Mouse (Mus musculus) left cerebral cortex, postnatal 4 days (tissue): Measurements from ENCODE around the gene Thap11. TPM values are rescaled to one million over a fixed set of nuclear protein-coding genes. Genes with fewer than 3 reads are reported as not detected.

ENCODE experiments used
- DNase-seq: peaks from one replicate; pipeline ENCODE4 v3.0.0-alpha.2; 2022
- intact Hi-C: fragments of 180-260 bp; cut with DNase I; formaldehyde crosslinking; loops from one replicate; pipeline ENCODE4 v1.15.1; 2025
- total RNA-seq, 2 experiments: library from RNA; stranded (reverse); gene quantifications; 2 replicates each; pipeline ENCODE4 v1.2.3; 2021

Gene Thap11
- total RNA-seq, 2 experiments from 2014 or later, result 32.7 to 35.3 TPM

DNA sequence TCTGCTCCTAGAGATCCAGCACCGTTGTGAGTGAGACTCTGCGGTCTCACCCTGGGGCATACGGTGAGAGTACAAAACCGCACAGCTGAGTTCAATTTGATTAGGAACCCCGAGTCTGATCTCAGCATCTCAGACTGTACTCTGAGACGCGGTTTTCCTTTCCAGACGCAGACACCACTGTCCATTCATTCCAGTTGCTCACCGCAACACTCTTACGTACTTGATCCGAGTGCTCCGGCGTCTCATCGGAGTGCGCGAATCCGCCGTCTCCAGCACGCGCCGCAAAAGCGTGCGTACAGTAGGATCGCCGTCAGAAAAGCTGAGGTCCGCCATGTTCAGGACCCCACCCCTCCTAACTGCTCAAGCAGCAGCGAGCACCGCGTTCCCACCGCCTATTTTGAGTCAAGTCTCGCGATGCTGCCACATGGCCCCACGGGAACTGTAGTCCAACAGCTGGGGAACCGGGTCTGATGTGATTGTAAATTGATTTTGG, 3.2 kb upstream of the Thap11 start:
- DNase-seq, result peak; percentile 95
- intact Hi-C loops, result no loop called here

DNA sequence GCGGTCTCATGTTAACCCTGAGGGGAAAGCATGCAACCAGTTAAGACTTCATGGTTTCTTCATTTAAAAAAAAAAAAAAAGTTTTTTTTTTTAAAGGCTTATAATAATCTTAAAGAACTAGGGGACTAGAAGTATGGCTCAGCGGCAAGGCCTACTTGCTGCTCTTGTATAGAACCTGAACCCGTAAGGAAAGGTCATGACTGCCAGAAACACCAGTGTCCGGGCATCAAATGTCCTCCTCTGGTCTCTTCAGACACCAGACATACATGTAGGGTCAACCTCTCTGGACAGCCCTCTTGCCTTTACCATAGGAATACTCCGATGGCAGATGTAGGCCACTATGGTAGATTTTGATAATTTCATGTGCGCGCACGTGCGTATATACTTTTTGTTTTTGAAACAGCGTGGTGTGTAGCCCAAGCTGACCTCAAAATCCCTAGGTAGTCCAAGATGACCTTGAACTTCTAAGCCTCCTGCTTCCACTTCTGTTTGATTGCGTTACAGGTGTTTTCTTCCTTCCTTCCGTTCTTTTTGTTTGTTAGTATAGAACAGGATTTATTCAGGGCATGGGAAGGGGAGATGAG, 2.7 kb upstream of the Thap11 start:
- intact Hi-C loops, result no loop called here
- DNase-seq, result no peak

DNA sequence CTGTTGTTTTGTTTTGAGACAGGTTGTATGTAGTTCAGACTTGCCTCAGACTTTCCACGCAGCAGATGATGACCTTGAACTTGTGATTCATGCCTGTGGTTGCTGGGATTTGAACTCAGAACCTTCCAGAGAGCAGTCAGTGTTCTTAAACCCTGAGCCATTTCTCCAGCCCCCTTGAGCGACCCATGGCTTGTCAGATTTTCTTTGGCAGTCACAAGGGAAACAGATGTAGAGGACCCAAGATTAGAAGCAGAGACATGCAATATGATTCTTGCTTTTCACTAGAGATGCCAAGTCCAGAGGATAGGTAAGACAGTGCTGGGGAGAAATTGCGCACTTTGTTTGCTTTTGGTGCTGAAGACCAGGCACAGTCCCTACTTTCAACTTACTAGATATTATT, 1.8 kb upstream of the Thap11 start, which contains the start of gene Cenpt:
TSS of gene Cenpt (minus strand) at position 101 of the 400 bp plus-strand sequence.
- no peak for DNase-seq
- intact Hi-C loops, result no loop called here

DNA sequence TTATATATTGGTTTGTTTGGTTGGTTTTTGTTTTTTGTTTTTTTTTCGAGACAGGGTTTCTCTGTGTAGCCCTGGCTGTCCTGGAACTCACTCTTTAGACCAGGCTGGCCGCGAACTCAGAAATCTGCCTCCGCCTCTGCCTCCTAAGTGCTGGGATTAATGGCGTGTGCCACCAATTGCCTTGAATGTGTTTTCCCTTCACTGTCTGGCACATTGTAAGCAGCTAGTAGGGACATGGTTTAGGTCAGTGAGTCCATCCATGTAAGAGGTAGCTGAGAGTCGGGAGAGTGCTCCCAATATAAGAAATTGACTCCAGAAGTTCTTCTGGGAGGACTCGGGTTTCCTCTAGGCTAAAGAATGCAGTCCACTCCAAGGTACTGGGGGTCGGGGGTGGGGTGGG, 629 bp upstream of the Thap11 start:
- intact Hi-C loops, result no loop called here
- DNase-seq, result no peak

DNA sequence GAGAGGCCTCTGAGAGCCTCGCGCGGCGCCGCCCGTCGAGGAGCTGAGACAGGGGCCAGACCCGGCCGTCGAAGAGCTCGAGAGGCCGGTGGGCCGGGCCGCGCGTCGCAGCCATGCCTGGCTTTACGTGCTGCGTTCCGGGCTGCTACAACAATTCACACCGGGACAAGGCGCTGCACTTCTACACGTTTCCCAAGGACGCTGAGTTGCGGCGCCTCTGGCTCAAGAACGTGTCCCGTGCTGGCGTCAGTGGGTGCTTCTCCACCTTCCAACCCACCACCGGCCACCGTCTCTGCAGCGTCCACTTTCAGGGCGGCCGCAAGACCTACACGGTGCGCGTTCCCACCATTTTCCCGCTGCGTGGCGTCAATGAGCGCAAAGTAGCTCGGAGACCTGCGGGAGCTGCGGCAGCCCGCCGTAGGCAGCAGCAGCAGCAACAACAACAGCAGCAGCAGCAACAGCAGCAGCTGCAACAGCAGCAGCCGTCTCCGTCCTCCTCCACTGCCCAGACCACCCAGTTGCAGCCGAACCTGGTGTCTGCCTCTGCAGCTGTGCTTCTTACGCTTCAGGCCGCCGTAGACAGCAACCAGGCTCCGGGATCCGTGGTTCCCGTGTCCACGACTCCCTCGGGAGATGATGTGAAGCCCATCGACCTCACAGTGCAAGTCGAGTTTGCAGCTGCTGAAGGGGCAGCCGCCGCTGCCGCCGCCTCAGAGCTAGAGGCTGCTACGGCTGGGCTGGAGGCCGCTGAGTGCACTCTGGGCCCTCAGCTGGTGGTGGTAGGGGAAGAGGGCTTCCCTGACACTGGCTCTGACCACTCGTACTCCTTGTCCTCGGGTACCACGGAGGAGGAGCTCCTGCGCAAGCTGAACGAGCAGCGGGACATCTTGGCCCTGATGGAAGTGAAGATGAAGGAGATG, 576 bp downstream of the Thap11 start:
- peak; percentile 39 for DNase-seq
- intact Hi-C loops, result no loop called here

DNA sequence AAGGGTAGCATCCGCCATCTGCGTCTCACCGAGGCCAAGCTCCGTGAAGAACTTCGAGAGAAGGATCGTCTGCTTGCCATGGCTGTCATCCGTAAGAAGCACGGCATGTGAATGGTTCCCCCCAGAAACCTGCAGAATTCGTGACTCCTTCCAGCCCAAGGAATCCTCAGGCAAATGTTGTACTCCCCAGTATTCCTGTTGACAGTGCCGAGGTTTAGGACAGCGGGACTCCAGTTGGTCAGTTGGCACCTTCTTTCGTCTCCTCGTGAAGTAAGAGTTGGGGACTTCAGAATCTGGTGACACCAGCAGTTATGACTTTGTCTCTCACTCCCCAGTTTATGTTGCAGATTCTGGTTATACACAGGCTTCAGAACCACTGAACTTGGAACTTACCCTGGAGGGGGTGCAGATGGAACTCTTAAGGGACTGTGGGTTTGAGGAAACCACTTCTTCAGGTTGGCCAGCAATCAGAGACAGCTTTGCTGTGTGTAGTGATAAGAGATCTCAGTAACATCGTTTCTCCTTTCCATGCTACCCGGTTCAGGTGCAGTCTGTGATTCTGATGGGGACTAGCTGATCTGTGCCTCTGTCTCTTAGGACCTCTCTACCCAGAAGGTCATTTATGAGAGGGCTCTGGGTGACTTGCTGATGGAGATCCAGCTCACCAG, 1.4 kb downstream of the Thap11 start:
- intact Hi-C loops, result no loop called here
- no peak for DNase-seq

DNA sequence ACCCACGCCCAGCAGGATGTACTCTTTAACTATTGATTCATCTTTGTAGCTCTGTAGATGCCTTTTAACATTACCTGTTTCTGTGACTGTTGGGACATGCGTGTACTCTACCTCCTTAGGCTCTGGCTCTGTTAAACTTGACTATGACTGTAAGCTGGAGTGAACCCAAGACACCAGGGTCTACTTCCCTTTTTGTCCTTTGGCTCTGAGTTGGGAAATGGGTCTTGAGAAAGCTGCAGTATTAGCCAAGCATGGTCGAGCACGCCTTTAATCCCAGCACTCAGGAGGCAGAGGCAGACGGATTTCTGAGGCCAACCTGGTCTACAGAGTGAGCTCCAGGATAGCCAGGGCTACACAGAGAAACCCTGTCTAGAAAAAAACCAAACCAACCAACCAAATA, 3.6 kb downstream of the Thap11 start:
- intact Hi-C loops, result no loop called here
- DNase-seq, result no peak

DNA sequence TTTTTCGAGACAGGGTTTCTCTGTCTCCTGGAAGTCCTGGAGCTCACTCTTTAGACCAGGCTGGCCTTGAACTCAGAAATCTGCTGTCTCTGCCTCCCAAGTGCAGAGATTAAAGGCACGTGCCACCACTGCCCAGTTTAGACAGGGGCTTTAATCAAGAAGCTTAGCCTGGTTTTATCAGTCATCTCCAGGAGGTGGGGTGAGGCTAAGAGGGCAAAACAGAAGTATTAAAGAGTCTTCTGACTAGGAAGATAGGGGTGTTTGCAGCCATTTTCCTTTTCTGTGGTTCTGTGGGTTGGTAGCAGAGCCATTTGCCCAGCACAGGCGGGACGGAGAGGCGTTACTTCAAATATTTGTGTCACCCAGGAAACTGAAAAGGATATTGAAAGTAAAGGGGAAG, 4.4 kb downstream of the Thap11 start:
- intact Hi-C loops, result no loop called here
- no peak for DNase-seq

DNA sequence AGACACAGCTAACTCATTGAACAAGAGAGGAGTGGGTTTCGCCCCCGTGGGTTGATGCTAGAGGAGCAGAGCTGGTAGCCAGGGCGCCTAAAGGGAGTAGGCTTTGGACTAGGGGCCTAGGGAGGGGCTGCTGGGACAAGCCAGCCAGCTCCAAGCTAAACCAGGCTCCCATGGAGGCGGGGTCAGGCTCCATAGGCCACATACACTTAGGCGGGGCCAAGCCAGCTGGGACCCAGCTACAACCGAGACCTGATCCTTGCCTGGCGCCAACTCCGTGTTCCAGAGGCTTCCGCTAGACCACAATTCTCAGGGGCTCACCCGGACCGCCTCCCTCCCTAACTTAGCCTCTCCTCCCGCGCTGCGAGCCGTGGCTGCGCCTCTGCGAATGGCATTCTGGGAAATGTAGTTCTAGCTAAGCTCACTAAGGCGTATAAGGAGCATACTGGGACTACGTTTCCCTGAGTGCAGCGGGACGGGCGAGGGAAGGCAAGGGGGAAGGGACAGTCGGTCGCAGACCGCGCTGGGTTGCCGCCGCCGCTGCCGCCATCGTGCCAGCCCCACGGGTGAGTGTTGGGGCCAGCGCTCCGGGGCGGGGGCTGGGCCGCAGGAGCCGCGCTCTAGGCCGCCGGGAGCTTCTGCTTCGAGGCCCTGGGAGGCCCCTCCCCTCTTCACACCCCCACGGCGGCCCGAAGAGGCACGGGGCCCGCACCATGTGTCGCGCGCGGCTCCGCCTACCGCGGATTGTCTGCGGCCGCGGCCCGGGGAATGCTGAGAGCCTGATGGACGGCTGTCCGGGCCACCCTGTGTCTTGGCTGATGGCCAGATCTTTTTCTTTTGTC, 5.4 kb downstream of the Thap11 start, which contains the start of gene Nutf2:
TSS of gene Nutf2 (plus strand) at position 438 of the 839 bp plus-strand sequence.
- DNase-seq, result peak; percentile 97
- intact Hi-C loops, result no loop called here

DNA sequence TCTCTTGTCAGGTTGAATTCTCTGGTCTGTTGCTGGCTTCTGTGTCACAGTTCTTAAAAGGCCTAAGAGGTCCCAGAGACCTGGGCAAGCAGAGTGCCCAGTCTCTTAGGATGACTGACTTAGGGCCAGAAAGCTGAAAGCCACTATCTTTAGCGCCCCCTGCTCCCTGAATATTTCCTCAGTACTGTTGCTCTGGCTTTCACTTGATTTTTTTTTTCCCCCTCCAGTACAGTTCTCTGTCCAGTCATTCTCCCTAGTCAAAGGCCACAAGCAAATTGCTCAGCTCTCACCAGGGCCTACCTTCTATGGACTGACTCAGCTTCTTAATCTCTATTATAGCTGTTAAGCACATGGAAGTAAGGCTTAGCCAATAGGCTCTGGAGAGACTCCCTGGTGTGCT, 7.0 kb downstream of the Thap11 start:
- DNase-seq, result no peak
- intact Hi-C loops, result no loop called here

DNA sequence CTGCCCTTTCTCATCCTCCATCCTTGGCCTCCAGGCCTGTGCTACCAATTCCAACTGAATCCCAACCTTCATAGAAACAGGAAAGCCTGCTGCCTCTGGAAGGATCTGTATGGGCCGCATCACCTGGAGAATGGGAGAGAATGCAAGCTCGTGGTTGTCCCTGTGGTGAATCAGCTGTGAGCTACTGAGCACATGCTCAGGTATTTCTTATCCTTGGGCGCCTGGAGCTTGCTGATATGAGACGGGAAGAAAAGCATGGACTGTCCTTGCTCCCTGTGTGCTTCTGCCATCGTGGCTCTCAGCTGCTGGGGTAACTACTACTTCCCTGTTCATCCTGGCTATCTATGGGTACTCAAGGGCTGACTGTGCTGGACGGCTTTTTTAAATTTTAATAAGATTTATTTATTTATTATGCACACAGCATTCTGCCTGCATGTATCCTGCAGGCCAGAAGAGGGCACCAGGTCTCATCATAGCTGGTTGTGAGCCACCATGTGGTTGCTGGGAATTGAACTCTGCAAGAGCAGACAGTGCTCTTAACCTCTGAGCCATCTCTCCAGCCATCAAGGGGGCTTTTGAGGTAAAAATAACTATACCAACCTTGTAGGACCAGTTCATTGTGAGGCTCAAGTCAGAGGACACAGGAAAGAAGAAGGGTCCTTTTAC, 11.6 kb downstream of the Thap11 start:
- DNase-seq, result no peak
- intact Hi-C loops, result no loop called here

DNA sequence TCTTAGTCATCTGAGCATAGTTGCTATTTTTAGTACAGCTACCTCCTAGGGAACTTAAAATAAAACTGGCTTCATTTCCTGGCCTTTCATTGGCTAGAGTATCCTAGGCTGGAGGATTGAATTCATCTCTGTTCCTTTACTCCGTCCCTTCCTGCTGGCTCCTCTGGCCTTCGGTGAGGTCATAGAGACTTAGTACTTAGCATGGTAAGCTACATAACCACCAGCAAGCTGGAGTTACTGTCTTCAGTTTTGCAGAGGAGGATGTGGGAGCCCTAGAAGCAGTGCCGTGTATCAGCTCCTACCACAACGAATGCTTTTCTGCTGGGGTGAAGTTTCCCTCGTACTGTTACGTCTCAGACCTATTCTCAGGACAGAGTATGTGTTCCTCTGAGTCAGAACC, 19.4 kb downstream of the Thap11 start:
- intact Hi-C loops, result no loop called here
- no peak for DNase-seq

DNA sequence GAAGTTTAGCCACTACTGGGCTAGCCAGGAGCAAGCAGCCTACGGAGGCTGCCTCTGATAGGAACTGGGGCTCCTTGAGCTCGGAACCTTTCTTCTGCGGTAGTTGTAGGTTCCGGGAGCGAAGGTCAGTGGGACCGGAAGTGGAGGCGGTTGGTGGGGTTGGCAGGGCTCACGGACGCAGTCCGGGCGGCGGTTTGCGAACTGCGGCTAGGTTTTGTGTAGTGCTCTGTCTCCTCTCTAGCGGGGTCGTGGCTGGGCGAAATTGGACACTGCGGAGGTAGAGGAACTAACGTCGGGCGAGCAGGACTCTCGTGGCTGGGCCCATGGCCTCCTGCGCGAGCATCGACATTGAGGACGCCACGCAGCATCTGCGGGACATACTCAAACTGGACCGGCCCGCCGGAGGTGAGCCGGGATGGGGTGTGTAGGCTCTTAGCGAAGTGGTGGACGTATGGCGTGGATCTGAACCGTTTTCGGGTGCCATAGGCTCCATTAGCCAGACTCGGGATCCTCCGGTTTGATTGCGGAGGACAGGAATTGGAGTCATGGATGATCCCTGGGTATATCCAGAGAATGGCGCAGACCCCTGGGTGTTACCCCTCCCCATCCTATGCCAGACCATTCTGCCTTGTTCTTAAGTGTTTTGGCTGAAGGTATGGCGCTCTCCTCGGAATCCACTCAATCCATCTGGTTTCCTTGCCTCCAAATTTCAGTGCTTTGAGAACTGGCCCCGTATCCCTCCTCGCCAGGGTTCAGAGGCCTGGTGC, 26.0 kb downstream of the Thap11 start, which contains the start of gene Edc4:
TSS of gene Edc4 (plus strand) at position 128 of the 767 bp plus-strand sequence.
- intact Hi-C loops, result no loop called here
- peak; percentile 78 for DNase-seq

DNA sequence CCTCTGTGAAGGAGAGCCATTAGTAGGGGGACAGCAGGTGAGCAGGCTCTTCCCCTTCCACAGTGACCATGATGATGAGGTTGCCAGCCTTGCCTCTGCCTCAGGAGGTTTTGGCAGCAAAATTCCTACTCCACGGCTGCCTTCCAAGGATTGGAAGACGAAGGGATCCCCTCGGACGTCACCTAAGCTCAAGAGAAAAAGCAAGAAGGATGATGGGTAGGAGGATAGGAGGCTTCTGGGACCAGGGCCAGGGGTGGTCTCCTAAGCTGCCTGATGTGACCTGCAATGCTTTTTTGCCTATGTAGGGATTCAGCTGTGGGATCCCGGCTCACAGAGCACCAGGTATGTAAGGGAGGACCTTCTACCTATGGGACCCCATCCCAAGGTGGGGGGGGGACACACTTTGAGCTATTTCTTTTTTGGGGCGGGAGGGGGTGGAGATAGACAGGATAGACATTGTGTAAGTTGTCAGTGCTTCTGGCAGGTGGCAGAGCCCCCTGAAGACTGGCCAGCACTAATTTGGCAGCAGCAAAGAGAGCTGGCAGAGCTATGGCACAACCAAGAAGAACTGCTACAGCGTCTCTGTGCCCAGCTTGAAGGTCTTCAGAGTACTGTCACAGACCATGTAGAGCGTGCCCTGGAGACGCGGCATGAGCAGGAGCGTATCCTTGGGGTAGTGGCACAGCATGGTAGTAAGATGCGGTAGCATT, 35.0 kb downstream of the Thap11 start:
- DNase-seq, result no peak

DNA sequence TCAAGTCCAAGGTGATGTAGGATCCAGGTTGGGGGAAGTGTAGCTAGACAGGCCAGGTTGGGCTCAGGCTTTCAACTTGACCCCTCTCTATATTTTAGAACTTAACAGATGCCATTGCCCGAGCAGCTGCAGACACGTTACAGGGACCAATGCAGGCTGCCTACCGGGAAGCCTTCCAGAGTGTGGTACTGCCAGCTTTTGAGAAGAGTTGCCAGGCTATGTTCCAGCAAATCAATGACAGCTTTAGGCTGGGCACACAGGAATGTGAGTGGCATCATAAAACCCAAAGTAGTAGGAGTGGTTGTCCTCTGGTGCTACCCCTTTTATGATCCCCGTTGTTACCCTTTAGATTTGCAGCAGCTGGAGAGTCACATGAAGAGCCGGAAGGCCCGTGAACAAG, 35.9 kb downstream of the Thap11 start:
- intact Hi-C loops, result loop anchor here (10.0 kb wide), 1 partner anchor 134 kb away; no protein-coding TSS in a partner anchor
- DNase-seq, result no peak

More for the DNA sequence above, 35.0 kb downstream of the Thap11 start:
- intact Hi-C loops, result loop anchor here (10.0 kb wide), 1 partner anchor 135 kb away; no protein-coding TSS in a partner anchor

DNA sequence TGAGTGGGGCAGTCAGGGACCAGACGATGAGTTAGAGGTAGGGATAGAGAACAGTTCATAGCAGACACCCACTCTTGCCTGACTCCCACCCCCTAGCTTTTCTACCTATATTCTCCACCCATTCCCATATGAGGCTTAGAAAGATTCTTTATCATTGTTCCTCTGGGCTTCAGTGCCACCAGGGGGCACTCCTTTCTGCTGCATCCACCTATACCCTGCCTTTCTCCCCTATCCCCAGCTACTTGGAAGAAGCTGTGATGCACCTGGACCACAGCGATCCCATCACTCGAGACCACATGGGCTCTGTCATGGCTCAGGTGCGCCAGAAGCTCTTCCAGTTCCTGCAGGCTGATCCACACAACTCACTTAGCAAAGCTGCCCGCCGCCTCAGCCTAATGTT, 37.5 kb downstream of the Thap11 start:
- no peak for DNase-seq
- intact Hi-C loops, result loop anchor here (10.0 kb wide), 1 partner anchor 132 kb away; no protein-coding TSS in a partner anchor

DNA sequence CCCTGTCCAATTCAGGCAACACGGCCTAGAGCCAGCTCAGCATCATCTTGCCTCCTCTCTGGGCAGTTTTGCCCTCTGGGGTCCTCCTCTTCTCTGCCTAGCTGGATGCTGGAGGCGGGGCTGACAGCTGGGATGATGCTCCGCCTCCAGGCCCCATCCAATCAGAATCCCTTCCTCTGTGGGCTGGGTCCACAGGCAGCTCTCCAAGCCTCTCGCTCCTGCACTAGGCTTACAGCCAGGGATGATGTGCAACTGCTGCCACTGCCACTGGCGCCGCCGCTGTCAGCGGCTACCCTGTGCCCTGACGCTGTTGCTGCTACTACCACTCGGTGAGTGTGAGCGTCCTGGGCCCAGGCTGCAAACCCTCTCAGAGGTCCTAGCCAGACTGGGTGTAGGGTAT, 38.4 kb downstream of the Thap11 start, which contains the start of gene Nrn1l:
TSS of gene Nrn1l (plus strand) at position 229 of the 400 bp plus-strand sequence.
- intact Hi-C loops, result loop anchor here (10.0 kb wide), 1 partner anchor 131 kb away; no protein-coding TSS in a partner anchor
- peak; percentile 84 for DNase-seq
